Mouse (Mus musculus): ENCODE results near the gene Krcc1. TPM values are rescaled to one million over a fixed set of nuclear protein-coding genes. Genes with fewer than 3 reads are reported as not detected.
"Not testable (repeated sequence)": the region's sequence is repeated elsewhere in the genome, so short reads cannot be mapped to it uniquely, and the experiment has no call there.

Krcc1 gene
- polyA plus RNA-seq, 1 experiment, result 87.1 TPM

GRCm38 (mm10) chr6:71260051-71260640 is 11.3 kb upstream of the Krcc1 start:
- TF ChIP-seq CTCF (IDR thresholded peaks at IDR 0.05; ENCODE audit: borderline replicate concordance, insufficient read depth, low read length) (no peak), POLR2A (IDR thresholded peaks at IDR 0.05; ENCODE audit: low read depth, low read length) (no peak)
- H3K4me3 ChIP-seq (ENCODE audit: insufficient read depth, low read length), result no peak overlapping the region
- no peaks in the 10 kb centered on the region for H3K4me1 ChIP-seq (ENCODE audit: control insufficient read depth, insufficient read depth, low read length)
- H3K27ac ChIP-seq (ENCODE audit: insufficient read depth, low read length), result no peak overlapping the region

- H3K27ac ChIP-seq (ENCODE audit: insufficient read depth, low read length), result no peak overlapping the region
- no peak for TF ChIP-seq POLR2A (IDR thresholded peaks at IDR 0.05; ENCODE audit: low read depth, low read length)
- TF ChIP-seq CTCF (IDR thresholded peaks at IDR 0.05; ENCODE audit: borderline replicate concordance, insufficient read depth, low read length), result no peak
- H3K4me1 ChIP-seq (ENCODE audit: control insufficient read depth, insufficient read depth, low read length), result no peaks in the 10 kb centered on the region
- no peak overlapping the region for H3K4me3 ChIP-seq (ENCODE audit: insufficient read depth, low read length)
Observed at GRCm38 (mm10) chr6:71261060-71261459, 10.4 kb upstream of the Krcc1 start.

- no peak for TF ChIP-seq CTCF (IDR thresholded peaks at IDR 0.05; ENCODE audit: borderline replicate concordance, insufficient read depth, low read length)
- no peak for TF ChIP-seq POLR2A (IDR thresholded peaks at IDR 0.05; ENCODE audit: low read depth, low read length)
- no peak overlapping the region for H3K27ac ChIP-seq (ENCODE audit: insufficient read depth, low read length)
- no peak overlapping the region for H3K4me3 ChIP-seq (ENCODE audit: insufficient read depth, low read length)
- H3K4me1 ChIP-seq (ENCODE audit: control insufficient read depth, insufficient read depth, low read length), result no peaks in the 10 kb centered on the region
Observed at GRCm38 (mm10) chr6:71262142-71262833, 9.2 kb upstream of the Krcc1 start.

- not testable (repeated sequence) for H3K4me3 ChIP-seq (ENCODE audit: insufficient read depth, low read length); H3K4me1 ChIP-seq (ENCODE audit: control insufficient read depth, insufficient read depth, low read length); H3K27ac ChIP-seq (ENCODE audit: insufficient read depth, low read length)
Observed at GRCm38 (mm10) chr6:71267603-71268002, 3.9 kb upstream of the Krcc1 start.

GRCm38 (mm10) chr6:71268929-71269685 is 2.4 kb upstream of the Krcc1 start:
- peaks cover 3% of the 10 kb centered on the region; the same call in 1 of the 2 replicates for H3K4me1 ChIP-seq (ENCODE audit: control insufficient read depth, insufficient read depth, low read length)
- no peak overlapping the region for H3K27ac ChIP-seq (ENCODE audit: insufficient read depth, low read length)
- TF ChIP-seq POLR2A (IDR thresholded peaks at IDR 0.05; ENCODE audit: low read depth, low read length) (no peak), CTCF (IDR thresholded peaks at IDR 0.05; ENCODE audit: borderline replicate concordance, insufficient read depth, low read length) (no peak)
- no peak overlapping the region for H3K4me3 ChIP-seq (ENCODE audit: insufficient read depth, low read length)

GRCm38 (mm10) chr6:71269686-71270050 is 1.8 kb upstream of the Krcc1 start:
- not testable (repeated sequence) for H3K27ac ChIP-seq (ENCODE audit: insufficient read depth, low read length); H3K4me3 ChIP-seq (ENCODE audit: insufficient read depth, low read length); H3K4me1 ChIP-seq (ENCODE audit: control insufficient read depth, insufficient read depth, low read length)

- peaks cover 3% of the 10 kb centered on the region for H3K4me1 ChIP-seq (ENCODE audit: control insufficient read depth, insufficient read depth, low read length)
- peak overlapping the region; percentile 54 for H3K4me3 ChIP-seq (ENCODE audit: insufficient read depth, low read length)
- TF ChIP-seq CTCF (IDR thresholded peaks at IDR 0.05; ENCODE audit: borderline replicate concordance, insufficient read depth, low read length), result no peak
- TF ChIP-seq POLR2A (IDR thresholded peaks at IDR 0.05; ENCODE audit: low read depth, low read length), result peak; percentile 64
- H3K27ac ChIP-seq (ENCODE audit: insufficient read depth, low read length), result peak overlapping the region; percentile 83
Observed at GRCm38 (mm10) chr6:71270301-71271056, 998 bp upstream of the Krcc1 start.

- Histone ChIP-seq H3K4me3 (ENCODE audit: insufficient read depth, low read length) (peak overlapping the region; percentile 54), H3K4me1 (ENCODE audit: control insufficient read depth, insufficient read depth, low read length) (peaks cover 3% of the 10 kb centered on the region), H3K27ac (ENCODE audit: insufficient read depth, low read length) (peak overlapping the region; percentile 83)
- no peak for TF ChIP-seq CTCF (IDR thresholded peaks at IDR 0.05; ENCODE audit: borderline replicate concordance, insufficient read depth, low read length)
- TF ChIP-seq POLR2A (IDR thresholded peaks at IDR 0.05; ENCODE audit: low read depth, low read length), result 0 out of 2 replicates have a peak, but pooled peaks have one; percentile 71
Observed at GRCm38 (mm10) chr6:71271057-71271388, 454 bp upstream of the Krcc1 start.

GRCm38 (mm10) chr6:71272316-71272741 is 852 bp downstream of the Krcc1 start:
- TF ChIP-seq POLR2A (IDR thresholded peaks at IDR 0.05; ENCODE audit: low read depth, low read length) (peak; percentile 15; the same call in 1 of the 2 replicates), CTCF (IDR thresholded peaks at IDR 0.05; ENCODE audit: borderline replicate concordance, insufficient read depth, low read length) (no peak)
- Histone ChIP-seq H3K4me1 (ENCODE audit: control insufficient read depth, insufficient read depth, low read length) (peaks cover 3% of the 10 kb centered on the region), H3K27ac (ENCODE audit: insufficient read depth, low read length) (peak overlapping the region; percentile 88), H3K4me3 (ENCODE audit: insufficient read depth, low read length) (peak overlapping the region; percentile 95)

All from embryonic fibroblast, embryonic 13.5 days (primary cell).